Mouse (Mus musculus) megakaryocyte-erythroid progenitor cell, adult 5 weeks (primary cell): Measurements from ENCODE around the gene Nup214. TPM values are rescaled to one million over a fixed set of nuclear protein-coding genes. Genes with fewer than 3 reads are reported as not detected.

Experiments
- polyA plus RNA-seq: library from polyadenylated mRNA; stranded (reverse); fragments of >175 nt; gene quantifications from 2 replicates; pipeline ENCODE4 v1.2.3, GENCODE M21; 2012

Gene Nup214
- 19.8 and 20.2 TPM in 2 replicates for polyA plus RNA-seq

DNA sequence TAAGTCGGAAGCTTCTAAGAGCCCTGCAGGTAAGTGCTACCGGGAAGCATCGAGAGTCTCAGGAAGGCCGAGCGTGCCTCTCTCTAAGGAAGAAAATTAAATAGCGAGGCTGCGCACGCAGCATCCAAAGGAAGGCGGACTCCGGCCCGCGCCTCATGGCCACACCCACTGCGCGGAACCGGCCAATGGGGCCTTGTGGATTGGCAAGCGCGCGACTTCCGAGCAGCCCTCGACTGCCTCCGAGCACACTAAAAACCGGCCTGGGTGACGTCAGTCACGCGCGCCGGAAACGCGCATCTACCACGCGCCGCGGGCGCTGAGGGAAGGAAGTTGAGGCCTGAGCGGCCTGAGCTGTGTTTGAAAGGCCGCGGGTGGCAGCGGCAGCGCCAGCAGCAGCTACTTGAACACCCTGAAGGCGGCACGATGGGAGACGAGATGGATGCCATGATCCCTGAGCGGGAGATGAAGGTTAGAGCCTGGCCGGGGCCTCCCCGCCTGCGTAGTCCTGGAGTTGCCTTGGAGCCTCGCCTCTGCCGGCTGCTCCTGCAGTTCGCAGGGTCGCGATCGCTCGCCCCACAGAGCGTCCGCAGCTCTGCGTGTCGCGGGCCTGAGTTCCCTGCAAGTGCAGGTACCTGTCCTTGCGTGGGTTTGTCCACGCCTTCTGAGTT is at the start of gene Nup214:
Nup214 (plus strand) TSS at position 296 of the 668 bp plus-strand sequence.

DNA sequence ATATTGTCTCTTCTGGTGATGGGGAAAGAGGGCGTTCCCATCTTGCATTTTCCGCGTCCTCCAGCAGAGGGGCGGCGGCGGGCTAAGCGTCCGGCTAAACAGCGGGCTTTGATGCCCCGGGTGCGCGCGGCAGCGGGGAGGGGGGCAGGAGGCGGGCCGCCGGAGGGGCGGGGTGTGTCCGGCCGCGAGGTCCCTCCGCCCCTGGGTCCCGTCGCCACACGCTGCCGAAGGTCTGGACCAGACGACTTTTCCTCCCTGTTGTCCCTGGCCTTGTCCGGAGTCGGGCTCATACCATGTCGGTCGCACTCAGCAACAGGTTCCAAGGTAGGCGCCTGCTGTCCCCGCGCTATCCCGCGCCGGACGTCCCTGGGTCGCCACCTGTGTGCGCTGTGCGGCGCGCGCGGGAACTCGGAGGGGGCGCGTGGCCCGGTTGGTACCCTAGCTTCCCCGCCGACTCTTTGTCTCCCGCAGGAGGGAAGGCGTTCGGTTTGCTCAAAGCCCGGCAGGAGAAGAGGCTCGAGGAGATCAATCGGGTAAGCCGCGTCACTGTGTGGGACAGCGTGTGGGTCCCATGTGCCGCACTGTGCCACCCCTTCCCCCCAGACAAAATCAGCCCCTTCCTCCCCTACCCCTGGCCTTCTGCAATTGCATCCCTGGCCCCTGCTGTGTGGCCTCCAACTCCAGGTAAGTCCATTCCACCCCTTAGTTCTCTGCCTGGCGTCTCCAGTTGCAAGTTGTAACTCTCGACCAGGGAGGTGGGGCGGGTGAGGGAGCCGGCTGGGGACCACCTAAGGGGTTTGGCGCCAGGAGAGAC is 24.0 kb upstream of the Nup214 start, which contains the start of gene Aif1l:
Aif1l (plus strand) TSS at position 82 of the 814 bp plus-strand sequence.

DNA sequence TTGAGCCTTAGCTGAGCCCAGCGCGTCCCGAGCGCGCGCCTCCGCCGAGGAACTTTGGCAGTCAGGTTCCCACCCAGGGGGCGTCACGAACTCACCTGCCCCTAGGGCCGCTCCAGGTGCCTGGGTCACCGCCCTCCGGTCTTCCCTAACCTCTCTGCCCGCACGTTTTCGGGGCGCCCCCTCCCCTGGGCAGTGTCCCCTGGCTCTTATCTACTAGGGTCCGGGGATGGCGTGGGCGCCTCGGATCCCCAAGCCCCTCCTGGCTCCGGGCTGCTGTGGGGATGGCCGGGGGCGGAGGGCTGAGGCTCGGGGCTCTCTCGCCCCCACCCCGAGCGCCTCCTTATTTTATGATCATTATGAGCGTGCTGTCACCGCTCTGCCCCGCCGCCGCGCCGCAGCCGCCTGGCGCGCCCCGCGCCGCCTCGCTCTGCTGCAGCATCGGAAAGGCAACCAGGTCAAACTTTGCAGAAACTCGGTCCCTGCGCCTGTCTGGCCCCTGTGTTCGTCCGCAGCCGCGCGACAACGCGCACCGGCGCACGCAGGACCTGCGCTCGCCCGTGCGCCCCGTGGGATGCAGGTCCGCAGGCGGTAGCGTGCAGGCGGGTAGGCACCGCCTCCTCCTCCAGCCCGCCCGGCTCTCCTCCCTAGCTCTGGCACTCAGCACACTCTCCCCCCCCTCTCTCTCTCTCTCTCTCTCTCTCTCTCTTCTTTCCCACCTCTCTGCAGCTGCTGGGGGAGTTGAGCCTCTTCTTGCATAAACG is 110.1 kb downstream of the Nup214 start, which contains the start of gene Fam78a:
Fam78a (minus strand) TSS at position 747 of the 761 bp plus-strand sequence.

DNA sequence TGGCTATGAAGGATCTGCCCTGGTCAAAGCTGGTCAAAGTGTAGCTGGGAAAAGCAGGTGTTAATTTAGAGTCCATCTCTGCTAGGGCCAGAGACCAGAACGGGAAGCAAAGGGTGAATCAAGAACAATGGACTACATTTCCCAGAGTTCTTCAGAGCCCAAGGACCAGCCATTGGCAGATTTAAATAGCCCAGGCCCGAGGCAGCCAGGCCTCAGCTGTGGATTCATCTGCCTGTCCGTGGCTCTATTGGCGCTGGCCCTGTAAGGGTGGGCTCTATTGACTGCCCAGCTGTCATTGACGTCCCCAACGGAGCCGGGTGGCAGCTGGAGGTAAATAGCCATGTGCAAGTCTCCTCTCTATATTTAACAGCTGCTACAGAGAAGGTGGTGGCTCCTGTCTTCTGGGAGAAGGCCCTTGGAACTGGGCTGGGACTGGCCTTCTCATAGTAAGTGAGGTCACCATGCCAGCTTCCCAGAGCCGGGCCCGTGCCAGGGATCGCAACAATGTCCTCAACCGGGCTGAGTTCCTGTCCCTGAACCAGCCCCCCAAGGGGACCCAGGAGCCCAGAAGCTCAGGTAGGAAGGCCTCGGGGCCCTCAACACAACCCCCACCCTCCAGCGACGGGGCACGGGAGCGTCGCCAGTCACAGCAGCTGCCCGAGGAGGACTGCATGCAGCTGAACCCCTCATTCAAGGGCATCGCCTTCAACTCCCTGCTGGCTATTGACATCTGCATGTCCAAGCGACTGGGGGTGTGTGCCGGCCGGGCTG is 121.3 kb downstream of the Nup214 start, which contains the start of gene Plpp7:
Plpp7 (plus strand) TSS at position 178 of the 771 bp plus-strand sequence.

Other genes with a start within 250 kb of the Nup214 start
- 0.36 and 0.84 TPM in 2 replicates for gene Qrfp, start 163.9 kb upstream of the Nup214 start, polyA plus RNA-seq
- gene Fibcd1, start 128.4 kb upstream of the Nup214 start, polyA plus RNA-seq = 0.01 and 0.02 TPM in 2 replicates
- gene Lamc3, start 87.1 kb upstream of the Nup214 start, polyA plus RNA-seq = 0.01 TPM in 1 of 2 replicates, not detected in the other
- 1.2 and 1.8 TPM in 2 replicates for gene Aif1l, start 24.3 kb upstream of the Nup214 start, polyA plus RNA-seq
- gene Fam78a, start 110.4 kb downstream of the Nup214 start, polyA plus RNA-seq = 26.4 and 28.2 TPM in 2 replicates
- 1.3 and 1.8 TPM in 2 replicates for gene Plpp7, start 121.1 kb downstream of the Nup214 start, polyA plus RNA-seq
- gene Prrc2b, start 176.6 kb downstream of the Nup214 start, polyA plus RNA-seq = 51.0 and 68.3 TPM in 2 replicates